ENCODE assay signal across 8 mouse cellular contexts in the genomic region with DNA sequence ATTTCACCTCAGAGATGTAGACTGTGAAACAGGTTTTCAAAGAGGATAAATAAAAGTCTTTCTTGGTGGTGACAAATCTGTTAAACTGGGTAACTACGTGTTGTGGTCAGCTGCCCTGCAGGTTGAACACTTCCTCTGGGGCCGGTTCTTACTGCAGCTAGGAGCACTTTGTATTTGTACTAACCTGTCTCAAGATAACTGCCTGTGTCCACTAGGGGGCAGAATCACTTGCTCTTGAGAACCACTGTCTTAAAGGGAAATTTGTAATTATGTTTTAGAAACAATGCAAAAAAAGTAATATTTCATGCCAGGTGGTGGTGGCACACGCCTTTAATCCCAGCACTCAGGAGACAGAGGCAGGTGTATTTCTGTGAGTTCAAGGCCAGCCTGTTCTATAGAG. TPM values are rescaled to one million over a fixed set of nuclear protein-coding genes. Genes with fewer than 3 reads are reported as not detected.
A peak's percentile ranks its signal among the peaks of the same experiment; 100 is the strongest.
DNase-seq lines count a peak whose midpoint lies in the region; ATAC-seq and TF ChIP-seq lines count a peak whose summit lies in the region.

No protein-coding gene starts in this region.

- no peaks in the 10 kb centered on the region for H3K4me1 ChIP-seq in intestine, embryonic 14.5 days (replicated peaks; ENCODE audit: control insufficient read depth, insufficient read depth, low read length)
- no peaks in the 10 kb centered on the region for H3K4me1 ChIP-seq in intestine, embryonic 16.5 days (ENCODE audit: control insufficient read depth, insufficient read depth, low read length)
- H3K4me1 ChIP-seq in embryonic facial prominence, embryonic 14.5 days (ENCODE audit: control insufficient read depth, insufficient read depth, low read length) = no peaks in the 10 kb centered on the region

- WGBS in intestine, embryonic 14.5 days = 37% methylated on average over 3 of the region's 3 CpGs
- WGBS in intestine, embryonic 16.5 days = 43% methylated on average over 3 of the region's 3 CpGs
- 34% methylated on average over 3 of the region's 3 CpGs for WGBS in embryonic facial prominence, embryonic 14.5 days

- no peaks in the 10 kb centered on the region for H3K9me3 ChIP-seq in intestine, embryonic 14.5 days (ENCODE audit: control insufficient read depth, low read length)
- H3K9me3 ChIP-seq in intestine, embryonic 16.5 days (ENCODE audit: control insufficient read depth, low read length) = no peaks in the 10 kb centered on the region
- no peaks in the 10 kb centered on the region for H3K9me3 ChIP-seq in embryonic facial prominence, embryonic 14.5 days (ENCODE audit: control insufficient read depth, low read length)

- H3K4me2 ChIP-seq in intestine, embryonic 14.5 days (ENCODE audit: low read length) = no peak overlapping the region
- no peak overlapping the region for H3K4me2 ChIP-seq in intestine, embryonic 16.5 days (ENCODE audit: low read depth, low read length)
- no peak overlapping the region for H3K4me2 ChIP-seq in embryonic facial prominence, embryonic 14.5 days (ENCODE audit: low read depth, low read length)

- no peak for ATAC-seq in intestine, embryonic 14.5 days (replicated peaks; ENCODE audit: low FRiP score, low TSS enrichment, low read depth)
- ATAC-seq in intestine, embryonic 16.5 days = no peak
- peak; percentile 81 for ATAC-seq in CD4-positive, CD25-positive, alpha-beta regulatory T cell, adult 4 months
- no peak for ATAC-seq in embryonic facial prominence, embryonic 14.5 days (ENCODE audit: low read depth)
- peak; percentile 93 for ATAC-seq in neutrophil, adult 5-6 weeks (ENCODE audit: extremely low read depth, insufficient number of reproducible peaks, low FRiP score, poor library complexity, severe bottlenecking)

- H3K4me3 ChIP-seq in intestine, embryonic 14.5 days (ENCODE audit: low read depth, low read length) = no peak overlapping the region
- H3K4me3 ChIP-seq in intestine, embryonic 16.5 days (ENCODE audit: low read length) = no peak overlapping the region
- no peak overlapping the region for H3K4me3 ChIP-seq in embryonic facial prominence, embryonic 14.5 days (ENCODE audit: low read depth, low read length)
- no peak overlapping the region for H3K4me3 ChIP-seq in layer of hippocampus, adult 2 months

- no peak overlapping the region for H3K9ac ChIP-seq in intestine, embryonic 14.5 days (ENCODE audit: low read length)
- H3K9ac ChIP-seq in intestine, embryonic 16.5 days (ENCODE audit: low read depth, low read length) = no peak overlapping the region
- no peak overlapping the region for H3K9ac ChIP-seq in embryonic facial prominence, embryonic 14.5 days (ENCODE audit: low read depth, low read length)

- peak; percentile 86 for TF ChIP-seq CTCF in layer of hippocampus, adult 2 months (conservative IDR thresholded peaks at IDR 0.05)

- no peak overlapping the region for H3K27ac ChIP-seq in intestine, embryonic 14.5 days (ENCODE audit: low read depth)
- no peak overlapping the region for H3K27ac ChIP-seq in intestine, embryonic 16.5 days (ENCODE audit: low read length)
- H3K27ac ChIP-seq in embryonic facial prominence, embryonic 14.5 days (replicated peaks; ENCODE audit: low read depth, low read length) = no peak overlapping the region
- no peak overlapping the region for H3K27ac ChIP-seq in layer of hippocampus, adult 2 months

- H3K27me3 ChIP-seq in intestine, embryonic 14.5 days (replicated peaks; ENCODE audit: control insufficient read depth, insufficient read depth, low read length) = no peaks in the 10 kb centered on the region
- no peaks in the 10 kb centered on the region for H3K27me3 ChIP-seq in intestine, embryonic 16.5 days (replicated peaks; ENCODE audit: control insufficient read depth, insufficient read depth, low read length)
- no peaks in the 10 kb centered on the region for H3K27me3 ChIP-seq in embryonic facial prominence, embryonic 14.5 days (replicated peaks; ENCODE audit: control insufficient read depth, insufficient read depth, low read length)

- DNase-seq in intestine, embryonic 14.5 days (ENCODE audit: low spot score) = peak; percentile 63
- peak; percentile 53 for DNase-seq in adrenal gland, adult 2 months
- peak; percentile 74 for DNase-seq in embryonic facial prominence, embryonic 14.5 days (ENCODE audit: low spot score)
- DNase-seq in layer of hippocampus, adult 2 months (ENCODE audit: low spot score in 2 of 2) = peak in 1 of 2 experiments; percentile 37
- DNase-seq in ovary, postnatal 36 days (ENCODE audit: low spot score) = no peak

- peaks cover 72% of the 10 kb centered on the region for H3K36me3 ChIP-seq in intestine, embryonic 14.5 days (ENCODE audit: control insufficient read depth, insufficient read depth, low read length)
- peaks cover 18% of the 10 kb centered on the region for H3K36me3 ChIP-seq in intestine, embryonic 16.5 days (ENCODE audit: control insufficient read depth, insufficient read depth, low read length)
- peaks cover 57% of the 10 kb centered on the region for H3K36me3 ChIP-seq in embryonic facial prominence, embryonic 14.5 days (ENCODE audit: control insufficient read depth, insufficient read depth, low read length)

RNA-seq across cellular contexts. Expression of a gene that starts 15.0 kb away (rescaled TPM):
- polyA plus RNA-seq in intestine, embryonic 14.5 days (2014; fragmentation: Nextera tagmentation; extraction: Ambion mirVana) = 7.4 and 9.6 TPM in 2 replicates
- polyA plus RNA-seq in intestine, embryonic 16.5 days (2015; fragmentation: Nextera tagmentation; extraction: Ambion mirVana) = 11.1 and 11.8 TPM in 2 replicates
- polyA plus RNA-seq in CD4-positive, CD25-positive, alpha-beta regulatory T cell, adult 4 months (2017; shearing (Covaris generic)) = under 1 TPM; 0.16 to 0.39 TPM
- 10 to 100 TPM; 38.0 to 79.8 TPM for total RNA-seq in adrenal gland, adult 2 months (2021)
- polyA plus RNA-seq in adrenal gland, adult 2 months (2012; rRNA removed) = 162 and 413 TPM in 2 replicates
- 6.2 and 6.7 TPM in 2 replicates for polyA plus RNA-seq in embryonic facial prominence, embryonic 14.5 days (2014; fragmentation: Nextera tagmentation; extraction: Ambion mirVana)
- 1 to 10 TPM; 1.7 to 2.4 TPM for total RNA-seq in layer of hippocampus, adult 2 months (2021)
- 57.2 and 72.9 TPM in 2 replicates for total RNA-seq in neutrophil, adult 5-6 weeks (2017)

RNA-seq across cellular contexts. Expression of a gene that starts 43.4 kb away (rescaled TPM):
- 60.3 and 71.1 TPM in 2 replicates for polyA plus RNA-seq in intestine, embryonic 14.5 days (2014; fragmentation: Nextera tagmentation; extraction: Ambion mirVana)
- 37.3 and 40.4 TPM in 2 replicates for polyA plus RNA-seq in intestine, embryonic 16.5 days (2015; fragmentation: Nextera tagmentation; extraction: Ambion mirVana)
- 1 to 10 TPM; 3.0 to 6.9 TPM for polyA plus RNA-seq in CD4-positive, CD25-positive, alpha-beta regulatory T cell, adult 4 months (2017; shearing (Covaris generic))
- total RNA-seq in adrenal gland, adult 2 months (2021) = 1 to 10 TPM; 1.1 to 1.6 TPM
- polyA plus RNA-seq in adrenal gland, adult 2 months (2012; rRNA removed) = 0.04 and 0.22 TPM in 2 replicates
- 43.2 and 50.2 TPM in 2 replicates for polyA plus RNA-seq in embryonic facial prominence, embryonic 14.5 days (2014; fragmentation: Nextera tagmentation; extraction: Ambion mirVana)
- total RNA-seq in layer of hippocampus, adult 2 months (2021) = 1 to 10 TPM; 1.1 to 1.3 TPM
- total RNA-seq in neutrophil, adult 5-6 weeks (2017) = 0.61 and 0.70 TPM in 2 replicates

Comparison
In these comparisons a context has a peak if more than half of its experiments do, and no peak if none do; other contexts are left out.
1. ATAC-seq: peak in CD4-positive, CD25-positive, alpha-beta regulatory T cell, adult 4 months (single experiment) and neutrophil, adult 5-6 weeks (single experiment); none in intestine, embryonic 14.5 days (single experiment), intestine, embryonic 16.5 days (single experiment) and embryonic facial prominence, embryonic 14.5 days (single experiment).
2. RNA of a gene that starts 15.0 kb away (polyA plus RNA-seq): 162 to 413 TPM in adrenal gland, adult 2 months; 11.1 to 11.8 TPM in intestine, embryonic 16.5 days, 7.4 to 9.6 TPM in intestine, embryonic 14.5 days, 6.2 to 6.7 TPM in embryonic facial prominence, embryonic 14.5 days and 0.16 to 0.39 TPM in CD4-positive, CD25-positive, alpha-beta regulatory T cell, adult 4 months; every median in the first group is over 10 times any median in the second.